Mouse (Mus musculus): ENCODE measurements around the gene Cdkl5.

DNA sequence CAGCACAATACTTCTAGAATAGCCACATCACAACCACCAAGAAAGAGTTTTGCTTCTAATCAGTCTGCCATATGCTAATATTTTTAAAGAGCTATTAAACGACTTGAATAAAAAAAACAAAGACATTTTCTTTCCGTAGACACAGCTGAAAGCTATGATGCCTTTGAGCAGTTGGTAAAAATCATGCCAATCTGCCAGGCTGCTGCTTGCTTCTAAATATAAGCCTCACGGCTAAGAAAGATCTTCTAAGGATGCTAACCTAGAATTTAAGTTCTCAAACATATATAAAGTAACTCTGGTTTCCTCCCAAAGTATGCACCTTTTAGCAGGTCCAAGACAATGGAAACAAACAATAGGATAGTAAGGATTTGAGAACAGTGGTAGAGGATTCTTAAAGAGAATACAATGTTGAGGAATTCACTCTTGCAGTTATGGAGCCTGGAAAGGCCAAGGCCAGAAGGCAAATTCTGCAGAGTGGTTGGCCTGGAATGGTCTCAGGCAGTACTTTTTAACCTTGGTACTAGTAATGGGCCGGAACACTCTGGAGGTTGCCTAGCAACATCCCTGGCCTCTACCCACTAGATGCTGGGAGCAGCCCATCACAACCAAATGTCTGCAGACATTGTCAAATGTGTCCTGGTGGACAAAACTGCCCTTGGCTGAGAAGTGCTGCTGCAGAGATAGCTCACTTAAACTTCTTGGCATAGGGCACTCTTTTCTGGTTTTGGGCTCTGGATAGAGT is 189.9 kb downstream of the Cdkl5 start:
- TF ChIP-seq ZNF384 (IDR thresholded peaks at IDR 0.05; ENCODE audit: low read depth, low read length) (no peak), ZC3H11A (IDR thresholded peaks at IDR 0.05; ENCODE audit: borderline replicate concordance, low read depth, low read length) (no peak), MAFK (IDR thresholded peaks at IDR 0.05; ENCODE audit: insufficient read depth, low read depth, low read length) (no peak), CHD2 (IDR thresholded peaks at IDR 0.05; ENCODE audit: low read depth, low read length) (no peak), HCFC1 (IDR thresholded peaks at IDR 0.05; ENCODE audit: borderline replicate concordance, insufficient read depth, low read length) (no peak)
